Mouse (Mus musculus): ENCODE data around the gene Gpr26.

Gpr26 gene

GRCm38 (mm10) chr7:132005996-132006696 lies 39.9 kb downstream of the Gpr26 start:
- Histone ChIP-seq H3K27me3 (ENCODE audit: control insufficient read depth, insufficient read depth, low read length, poor library complexity, severe bottlenecking) (no peaks in the 10 kb centered on the region), H3K36me3 (ENCODE audit: control insufficient read depth, insufficient read depth, low read length, poor library complexity, severe bottlenecking) (no peaks in the 10 kb centered on the region)
- DNase-seq (ENCODE audit: low read depth, low spot score) = no peak

- Histone ChIP-seq H3K27me3 (ENCODE audit: control insufficient read depth, insufficient read depth, low read length, poor library complexity, severe bottlenecking) (no peaks in the 10 kb centered on the region), H3K36me3 (ENCODE audit: control insufficient read depth, insufficient read depth, low read length, poor library complexity, severe bottlenecking) (no peaks in the 10 kb centered on the region)
- DNase-seq (ENCODE audit: low read depth, low spot score) = no peak
Observed at GRCm38 (mm10) chr7:132009002-132009401, 42.7 kb downstream of the Gpr26 start.

DNA sequence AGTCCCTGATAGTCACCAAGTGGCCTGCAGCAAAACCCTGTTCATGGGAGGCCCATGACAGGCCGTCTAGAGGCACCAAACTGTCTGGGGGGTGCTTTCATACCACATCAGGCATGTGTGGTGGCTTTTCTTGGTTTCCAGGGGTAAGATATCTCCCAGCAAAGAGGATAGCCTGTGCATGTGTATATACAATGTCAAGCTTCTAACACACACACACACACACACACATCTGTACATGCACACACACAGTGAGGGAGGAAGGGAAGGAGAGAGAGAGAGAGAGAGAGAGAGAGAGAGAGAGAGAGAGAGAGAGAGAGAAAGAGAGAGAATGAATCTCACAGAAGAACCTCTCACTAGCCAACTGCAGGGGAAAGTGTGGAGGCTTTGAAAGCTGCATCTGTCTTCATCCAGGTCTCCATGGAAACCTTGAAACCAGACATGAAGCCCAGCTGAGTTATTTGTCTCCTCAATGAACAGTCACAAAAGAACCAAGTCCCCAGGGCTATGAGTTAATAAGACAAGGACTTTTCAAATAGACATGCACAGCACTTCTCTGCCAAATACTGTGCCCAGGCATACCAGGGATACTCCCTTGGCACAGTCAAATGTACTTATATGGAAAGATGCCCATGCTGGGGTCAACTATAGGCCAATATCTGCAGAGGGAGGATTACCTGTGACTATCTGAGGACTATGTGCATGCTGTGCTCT lies 46.9 kb downstream of the Gpr26 start:
- no peak for DNase-seq (ENCODE audit: low read depth, low spot score)
- H3K36me3 ChIP-seq (ENCODE audit: control insufficient read depth, insufficient read depth, low read length, poor library complexity, severe bottlenecking) = no peaks in the 10 kb centered on the region
- H3K27me3 ChIP-seq (ENCODE audit: control insufficient read depth, insufficient read depth, low read length, poor library complexity, severe bottlenecking) = no peaks in the 10 kb centered on the region

DNA sequence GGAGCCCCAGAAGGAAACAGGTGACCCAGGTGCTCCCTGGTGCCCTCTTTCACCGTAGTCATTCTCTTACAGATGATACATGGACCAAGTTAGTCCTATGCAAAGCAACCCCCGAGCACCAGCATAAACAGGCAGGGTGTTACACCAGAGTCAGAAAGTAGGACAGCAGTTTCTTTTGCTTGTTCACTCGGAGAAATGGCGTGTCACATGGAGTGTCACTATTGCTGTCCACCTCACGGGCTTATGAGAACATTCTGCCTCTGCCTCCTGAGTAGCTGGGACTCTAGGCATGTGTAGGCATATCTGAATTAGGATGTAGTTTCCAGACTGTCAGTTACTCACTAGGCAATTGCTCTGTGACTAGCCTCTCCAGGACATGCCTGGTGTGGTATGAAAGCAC lies 47.7 kb downstream of the Gpr26 start:
- H3K27me3 ChIP-seq (ENCODE audit: control insufficient read depth, insufficient read depth, low read length, poor library complexity, severe bottlenecking) = no peaks in the 10 kb centered on the region
- no peak for DNase-seq (ENCODE audit: low read depth, low spot score)
- H3K36me3 ChIP-seq (ENCODE audit: control insufficient read depth, insufficient read depth, low read length, poor library complexity, severe bottlenecking) = no peaks in the 10 kb centered on the region

DNA sequence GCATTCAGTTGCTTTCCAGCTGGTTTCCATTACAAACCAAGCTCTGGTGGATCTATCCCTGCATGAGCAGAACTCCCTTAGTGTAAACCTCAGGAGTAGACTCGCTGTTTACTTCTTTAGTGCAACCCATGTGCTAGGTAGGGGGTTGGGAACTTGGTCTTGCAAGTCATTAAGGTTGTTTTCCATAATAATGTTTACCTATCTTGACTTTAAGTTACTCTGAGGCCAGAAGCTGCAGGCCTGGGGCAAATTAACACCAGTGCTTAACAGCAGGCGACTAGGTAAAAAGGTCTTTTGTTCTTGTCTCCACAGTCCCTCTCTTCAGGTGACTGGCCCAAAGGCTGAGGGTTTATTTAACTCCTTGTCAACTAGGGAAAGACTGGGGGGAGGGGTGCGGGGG lies 48.9 kb downstream of the Gpr26 start:
- no peaks in the 10 kb centered on the region for H3K27me3 ChIP-seq (ENCODE audit: control insufficient read depth, insufficient read depth, low read length, poor library complexity, severe bottlenecking)
- H3K36me3 ChIP-seq (ENCODE audit: control insufficient read depth, insufficient read depth, low read length, poor library complexity, severe bottlenecking) = no peaks in the 10 kb centered on the region
- no peak for DNase-seq (ENCODE audit: low read depth, low spot score)

GRCm38 (mm10) chr7:132015933-132016332 lies 49.7 kb downstream of the Gpr26 start:
- no peaks in the 10 kb centered on the region for H3K36me3 ChIP-seq (ENCODE audit: control insufficient read depth, insufficient read depth, low read length, poor library complexity, severe bottlenecking)
- DNase-seq (ENCODE audit: low read depth, low spot score) = no peak
- no peaks in the 10 kb centered on the region for H3K27me3 ChIP-seq (ENCODE audit: control insufficient read depth, insufficient read depth, low read length, poor library complexity, severe bottlenecking)

- no peak for DNase-seq (ENCODE audit: low read depth, low spot score)
- H3K36me3 ChIP-seq (ENCODE audit: control insufficient read depth, insufficient read depth, low read length, poor library complexity, severe bottlenecking) = no peaks in the 10 kb centered on the region
- H3K27me3 ChIP-seq (ENCODE audit: control insufficient read depth, insufficient read depth, low read length, poor library complexity, severe bottlenecking) = no peaks in the 10 kb centered on the region
Observed at GRCm38 (mm10) chr7:132025591-132025990, 59.3 kb downstream of the Gpr26 start.

GRCm38 (mm10) chr7:132026671-132027070 lies 60.4 kb downstream of the Gpr26 start:
- H3K36me3 ChIP-seq (ENCODE audit: control insufficient read depth, insufficient read depth, low read length, poor library complexity, severe bottlenecking) = no peaks in the 10 kb centered on the region
- no peaks in the 10 kb centered on the region for H3K27me3 ChIP-seq (ENCODE audit: control insufficient read depth, insufficient read depth, low read length, poor library complexity, severe bottlenecking)
- DNase-seq (ENCODE audit: low read depth, low spot score) = no peak

DNA sequence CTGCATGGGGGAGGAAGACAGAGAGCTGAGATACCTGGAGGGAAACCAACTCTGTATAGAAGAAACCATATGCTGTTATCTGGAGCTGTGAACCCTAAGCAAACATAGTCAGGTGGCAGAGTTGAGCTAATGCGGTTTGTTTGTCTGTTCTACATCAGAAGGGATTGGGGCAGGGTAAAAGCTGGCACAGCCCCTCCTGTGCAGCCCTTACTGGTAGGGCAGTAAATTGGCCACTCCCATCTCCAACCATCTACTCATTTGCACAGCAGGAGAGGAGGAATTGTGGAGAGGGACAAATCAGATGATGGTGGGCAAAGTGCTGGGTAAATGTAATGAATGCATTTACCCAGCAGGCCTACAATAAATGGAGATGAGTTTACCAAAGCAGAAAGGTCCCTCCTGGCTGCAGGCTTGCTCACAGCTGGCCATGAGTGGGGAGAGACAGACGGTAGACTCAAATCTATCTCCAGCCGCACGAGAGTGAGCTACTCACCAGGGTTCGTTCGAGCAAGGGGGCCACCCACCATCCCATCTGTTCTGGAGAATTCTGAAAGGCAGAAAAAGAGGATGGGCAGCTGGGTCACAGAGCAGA lies 65.8 kb downstream of the Gpr26 start:
- no peak for DNase-seq (ENCODE audit: low read depth, low spot score)

More for the DNA sequence above, 65.8 kb downstream of the Gpr26 start:
- Histone ChIP-seq H3K27me3 (ENCODE audit: control insufficient read depth, insufficient read depth, low read length, poor library complexity, severe bottlenecking) (no peaks in the 10 kb centered on the region), H3K36me3 (ENCODE audit: control insufficient read depth, insufficient read depth, low read length, poor library complexity, severe bottlenecking) (no peaks in the 10 kb centered on the region)
